ENCODE assay signal across 27 mouse cellular contexts in genomic region chr14:21142603-21143002, GRCm38 (mm10).
DNase-seq lines count a peak whose midpoint lies in the region; ATAC-seq and TF ChIP-seq lines count a peak whose summit lies in the region.
"Had no signal": no experiment of that assay in that cellular context is flagged by ENCODE, and none has a peak within 500 bp of the region (broad histone marks: within the 10 kb centered on the region; RNA-seq: fewer than 3 reads in every experiment).

No protein-coding gene starts in this region.

- H3K9ac ChIP-seq in forebrain, embryonic 16.5 days (replicated peaks; ENCODE audit: low read depth, low read length): no peak overlapping the region
- no peak overlapping the region for H3K9ac ChIP-seq in liver, adult 2 months (ENCODE audit: low read depth, low read length)
- H3K9ac ChIP-seq in liver, embryonic 12.5 days: no peak overlapping the region
- no peak overlapping the region for H3K9ac ChIP-seq in forebrain, embryonic 13.5 days
- H3K9ac ChIP-seq: embryonic facial prominence, embryonic 12.5 days; embryonic facial prominence, embryonic 15.5 days; heart, embryonic 12.5 days; heart, embryonic 15.5 days; hindbrain, embryonic 13.5 days; intestine, embryonic 15.5 days had no signal

- no peak for TF ChIP-seq CTCF in liver, adult 2 months (IDR thresholded peaks at IDR 0.05; ENCODE audit: low read depth, low read length)

- H3K4me2 ChIP-seq in forebrain, embryonic 16.5 days (ENCODE audit: low read length): no peak overlapping the region
- H3K4me2 ChIP-seq in liver, embryonic 12.5 days: no peak overlapping the region
- H3K4me2 ChIP-seq in forebrain, embryonic 13.5 days: no peak overlapping the region
- H3K4me2 ChIP-seq: embryonic facial prominence, embryonic 12.5 days; embryonic facial prominence, embryonic 15.5 days; heart, embryonic 12.5 days; heart, embryonic 15.5 days; hindbrain, embryonic 13.5 days; intestine, embryonic 15.5 days had no signal

- peaks cover 36% of the 10 kb centered on the region for H3K4me1 ChIP-seq in forebrain, embryonic 10.5 days
- 0 out of 2 replicates have a peak, but pooled peaks cover 3% of the 10 kb centered on the region for H3K4me1 ChIP-seq in forebrain, embryonic 16.5 days (replicated peaks; ENCODE audit: control insufficient read depth, insufficient read depth, low read length)
- peaks cover 20% of the 10 kb centered on the region for H3K4me1 ChIP-seq in liver, adult 2 months (ENCODE audit: control insufficient read depth, insufficient read depth, low read length)
- 0 out of 2 replicates have a peak, but pooled peaks cover 3% of the 10 kb centered on the region for H3K4me1 ChIP-seq in liver, embryonic 12.5 days
- H3K4me1 ChIP-seq in forebrain, embryonic 13.5 days: peaks cover 23% of the 10 kb centered on the region; the same call in 1 of the 2 replicates
- H3K4me1 ChIP-seq: hindbrain, embryonic 10.5 days; hindbrain, embryonic 13.5 days; intestine, embryonic 15.5 days had no signal

- no peak for TF ChIP-seq POLR2A in liver, adult 2 months (IDR thresholded peaks at IDR 0.05; ENCODE audit: extremely low read depth, insufficient read depth, low read length)

- H3K4me3 ChIP-seq in forebrain, embryonic 10.5 days: no peak overlapping the region
- no peak overlapping the region for H3K4me3 ChIP-seq in forebrain, embryonic 16.5 days (replicated peaks; ENCODE audit: low read length)
- no peak overlapping the region for H3K4me3 ChIP-seq in liver, adult 2 months (ENCODE audit: insufficient read depth, low read depth, low read length)
- H3K4me3 ChIP-seq in liver, embryonic 12.5 days: no peak overlapping the region
- H3K4me3 ChIP-seq in forebrain, embryonic 13.5 days: no peak overlapping the region
- H3K4me3 ChIP-seq: embryonic facial prominence, embryonic 12.5 days; embryonic facial prominence, embryonic 15.5 days; heart, embryonic 12.5 days; heart, embryonic 15.5 days; hindbrain, embryonic 10.5 days; hindbrain, embryonic 13.5 days; intestine, embryonic 15.5 days had no signal

- DNase-seq in forebrain, embryonic 10.5 days (ENCODE audit: extremely low spot score, low spot score): no peak
- DNase-seq in liver, adult 2 months (ENCODE audit: extremely low read depth, low read depth, low spot score): peak; percentile 81
- peak; percentile 26 for DNase-seq in 416B (ENCODE audit: low read depth)
- no peak for DNase-seq in adrenal gland, postnatal 36 days
- no peak for DNase-seq in B cell, adult 2 months
- DNase-seq: adrenal gland, adult 2 months; adrenal gland, postnatal 14 days; cerebellum, adult 18-20 months; cerebellum, adult 9-10 months; cerebellum, postnatal 14 days; gastrocnemius, postnatal 25 days; heart, adult 18-20 months; heart, postnatal 10 days; heart, postnatal 36 days; kidney, adult 11 months had no signal

- H3K27ac ChIP-seq in forebrain, embryonic 10.5 days: peak overlapping the region; percentile 48; the same call in 1 of the 2 replicates
- H3K27ac ChIP-seq in forebrain, embryonic 16.5 days (ENCODE audit: low read length): no peak overlapping the region
- H3K27ac ChIP-seq in liver, adult 2 months (replicated peaks; ENCODE audit: insufficient read depth, low read depth, low read length): no peak overlapping the region
- H3K27ac ChIP-seq in liver, embryonic 12.5 days: no peak overlapping the region
- H3K27ac ChIP-seq in forebrain, embryonic 13.5 days: peak overlapping the region; percentile 57
- H3K27ac ChIP-seq: embryonic facial prominence, embryonic 12.5 days; embryonic facial prominence, embryonic 15.5 days; heart, embryonic 15.5 days; hindbrain, embryonic 10.5 days; hindbrain, embryonic 13.5 days; intestine, embryonic 15.5 days had no signal

- WGBS in forebrain, embryonic 10.5 days: 68% methylated on average over 1 of the region's 1 CpGs
- WGBS in forebrain, embryonic 16.5 days: 78% methylated on average over 1 of the region's 1 CpGs
- 15% methylated on average over 1 of the region's 1 CpGs for WGBS in liver, adult 2 months
- WGBS in liver, embryonic 12.5 days (ENCODE audit: insufficient replicate concordance): 67% methylated on average over 1 of the region's 1 CpGs
- 65% methylated on average over 1 of the region's 1 CpGs for WGBS in forebrain, embryonic 13.5 days

- ATAC-seq in forebrain, embryonic 16.5 days: no peak
- no peak for ATAC-seq in liver, embryonic 12.5 days
- no peak for ATAC-seq in forebrain, embryonic 13.5 days
- ATAC-seq: CD4-positive, CD25-positive, alpha-beta regulatory T cell, adult 4 months; hindbrain, embryonic 16.5 days; intestine, embryonic 15.5 days had no signal

- H3K79me2 ChIP-seq in liver, adult 2 months (ENCODE audit: control insufficient read depth, insufficient read depth, low read length): peaks cover 32% of the 10 kb centered on the region

- H3K27me3 ChIP-seq in forebrain, embryonic 10.5 days (ENCODE audit: poor library complexity, severe bottlenecking): no peaks in the 10 kb centered on the region
- H3K27me3 ChIP-seq in forebrain, embryonic 16.5 days (replicated peaks; ENCODE audit: control insufficient read depth, insufficient read depth, low read length): no peaks in the 10 kb centered on the region
- H3K27me3 ChIP-seq in liver, adult 2 months (ENCODE audit: control insufficient read depth, insufficient read depth, low read length): no peaks in the 10 kb centered on the region
- no peaks in the 10 kb centered on the region for H3K27me3 ChIP-seq in liver, embryonic 12.5 days (replicated peaks)
- no peaks in the 10 kb centered on the region for H3K27me3 ChIP-seq in forebrain, embryonic 13.5 days
- H3K27me3 ChIP-seq: embryonic facial prominence, embryonic 12.5 days; embryonic facial prominence, embryonic 15.5 days; heart, embryonic 12.5 days; heart, embryonic 15.5 days; hindbrain, embryonic 13.5 days; intestine, embryonic 15.5 days had no signal

- H3K36me3 ChIP-seq in forebrain, embryonic 10.5 days (replicated peaks): no peaks in the 10 kb centered on the region
- no peaks in the 10 kb centered on the region for H3K36me3 ChIP-seq in forebrain, embryonic 16.5 days (ENCODE audit: control insufficient read depth, insufficient read depth)
- H3K36me3 ChIP-seq in liver, adult 2 months (ENCODE audit: control insufficient read depth, insufficient read depth, low read length): peaks cover 19% of the 10 kb centered on the region
- H3K36me3 ChIP-seq in liver, embryonic 12.5 days: no peaks in the 10 kb centered on the region
- no peaks in the 10 kb centered on the region for H3K36me3 ChIP-seq in forebrain, embryonic 13.5 days (ENCODE audit: poor library complexity, severe bottlenecking)
- H3K36me3 ChIP-seq: embryonic facial prominence, embryonic 12.5 days; embryonic facial prominence, embryonic 15.5 days; heart, embryonic 12.5 days; heart, embryonic 15.5 days; hindbrain, embryonic 10.5 days; hindbrain, embryonic 13.5 days; intestine, embryonic 15.5 days had no signal

- H3K9me3 ChIP-seq in forebrain, embryonic 10.5 days: no peaks in the 10 kb centered on the region
- H3K9me3 ChIP-seq in forebrain, embryonic 16.5 days (ENCODE audit: control insufficient read depth, low read length): no peaks in the 10 kb centered on the region
- no peaks in the 10 kb centered on the region for H3K9me3 ChIP-seq in liver, embryonic 12.5 days (replicated peaks)
- no peaks in the 10 kb centered on the region for H3K9me3 ChIP-seq in forebrain, embryonic 13.5 days (replicated peaks)
- H3K9me3 ChIP-seq: embryonic facial prominence, embryonic 12.5 days; embryonic facial prominence, embryonic 15.5 days; heart, embryonic 12.5 days; heart, embryonic 15.5 days; hindbrain, embryonic 10.5 days; hindbrain, embryonic 13.5 days; intestine, embryonic 15.5 days had no signal

Comparison
In these comparisons a context has a peak if more than half of its experiments do, and no peak if none do; other contexts are left out.
1. H3K27ac ChIP-seq: peak in forebrain, embryonic 10.5 days (single experiment) and forebrain, embryonic 13.5 days (single experiment); none in forebrain, embryonic 16.5 days (single experiment), liver, adult 2 months (single experiment) and liver, embryonic 12.5 days (single experiment).
2. DNase-seq: peak in liver, adult 2 months (single experiment) and 416B (single experiment); none in forebrain, embryonic 10.5 days (single experiment), adrenal gland, postnatal 36 days (0 of 2) and B cell, adult 2 months (0 of 2).